Mouse (Mus musculus) forebrain, embryonic 14.5 days (tissue): ENCODE results near the gene Ankrd31. TPM values are rescaled to one million over a fixed set of nuclear protein-coding genes. Genes with fewer than 3 reads are reported as not detected.

Experiments
- ATAC-seq: fragments of 200-750 bp; cut with Nextera tagmentation; 2 replicates; pipeline ENCODE4 v1.8.0; 2017; ENCODE audit warnings: mild to moderate bottlenecking, moderate library complexity
- DNase-seq: peaks from one replicate; pipeline ENCODE4 v3.0.0-alpha.2; 2015; ENCODE audit warnings: low spot score
- H3K27ac ChIP-seq: fragments of 300-500 bp; sonication (generic); 2 replicates; pipeline ENCODE4 v1.5.1; 2014; ENCODE audit warnings: low read depth, mild to moderate bottlenecking, control low read depth, low read length, moderate library complexity
- H3K27me3 ChIP-seq: fragments of 300-500 bp; sonication (generic); replicated peaks from 2 replicates; pipeline ENCODE4 v1.6.1; 2014; ENCODE audit warnings: low read length, control low read depth, mixed read lengths; ENCODE audit not compliant: control insufficient read depth, insufficient read depth
- H3K36me3 ChIP-seq: fragments of 300-500 bp; sonication (generic); 2 replicates; pipeline ENCODE4 v1.6.1; 2014; ENCODE audit warnings: low read length, control low read depth; ENCODE audit not compliant: control insufficient read depth, insufficient read depth
- H3K4me1 ChIP-seq: fragments of 300-500 bp; sonication (generic); 2 replicates; pipeline ENCODE4 v1.6.1; 2014; ENCODE audit warnings: antibody characterized with exemption, low read length, control low read depth; ENCODE audit not compliant: control insufficient read depth, insufficient read depth
- H3K4me2 ChIP-seq: fragments of 300-500 bp; sonication (generic); 2 replicates; pipeline ENCODE4 v1.6.1; 2014; ENCODE audit warnings: mild to moderate bottlenecking, control low read depth, low read length
- H3K4me3 ChIP-seq: fragments of 300-500 bp; sonication (generic); 2 replicates; pipeline ENCODE4 v1.5.1; 2014; ENCODE audit warnings: low read depth, low read length, control low read depth
- H3K9ac ChIP-seq: fragments of 300-500 bp; sonication (generic); 2 replicates; pipeline ENCODE4 v1.6.1; 2014; ENCODE audit warnings: mild to moderate bottlenecking, low read length, control low read depth, moderate library complexity
- H3K9me3 ChIP-seq: fragments of 300-500 bp; sonication (generic); replicated peaks from 2 replicates; pipeline ENCODE4 v1.6.1; 2016; ENCODE audit warnings: low read length, control low read depth, mixed read lengths; ENCODE audit not compliant: control insufficient read depth
- WGBS: fragments of 180-500 bp; shearing (Covaris S2); extraction: QIAGEN DNeasy Blood & Tissue Kit; methylation state at CpG from one replicate; pipeline ENCODE4 v1.1.7; 2014; 5-methylcytosine and 5-hydroxymethylcytosine counted together
- polyA plus RNA-seq: library from polyadenylated mRNA; unstranded; fragments of >200 nt; fragmentation: Nextera tagmentation; extraction: Ambion mirVana; gene quantifications from 2 replicates; pipeline ENCODE4 v1.2.1, GENCODE M21; 2014

The Ankrd31 gene
- polyA plus RNA-seq, 1 experiment from 2014 or later = not detected

DNA sequence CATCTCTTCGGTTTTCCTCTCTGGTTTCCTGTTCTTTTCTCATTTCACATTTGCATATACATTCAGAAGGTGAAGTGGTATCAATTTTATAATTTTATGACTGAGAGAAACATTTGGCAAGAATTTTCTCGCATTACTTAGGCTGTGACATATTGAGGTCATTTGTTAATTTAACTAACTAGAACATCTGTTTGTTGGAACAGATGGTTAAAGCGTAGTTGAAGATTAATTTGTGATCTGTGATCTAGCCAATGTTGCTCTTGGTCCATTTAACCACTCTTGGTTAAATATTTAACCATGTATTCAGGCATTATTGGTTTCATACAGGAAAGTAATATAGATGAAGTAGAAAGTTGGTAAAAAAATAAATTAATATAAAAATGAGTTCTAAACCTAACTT, 47.2 kb downstream of the Ankrd31 start:
- DNase-seq = no peak

DNA sequence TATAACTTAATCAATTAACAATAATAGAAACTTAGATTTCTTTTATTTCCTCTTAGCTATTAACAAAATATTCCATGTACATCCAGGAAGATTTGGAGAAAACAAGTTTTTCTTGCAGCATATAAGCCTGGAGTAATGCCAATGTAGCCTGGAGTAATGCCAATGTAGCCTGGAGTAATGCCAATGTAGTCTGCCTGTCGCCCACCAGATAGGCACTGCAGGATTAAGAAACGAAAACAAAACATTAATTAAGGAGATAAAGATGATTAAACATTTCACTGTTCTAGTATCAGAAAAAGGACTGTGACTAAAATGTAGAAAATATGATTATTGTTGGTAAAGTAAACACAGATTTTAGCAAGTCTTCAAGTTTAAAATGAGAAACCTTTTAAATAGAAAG, 49.4 kb downstream of the Ankrd31 start:
- no peaks in the 10 kb centered on the region for H3K9me3 ChIP-seq
- no peaks in the 10 kb centered on the region for H3K27me3 ChIP-seq
- ATAC-seq (no peak), DNase-seq (peak; percentile 67)
- H3K4me1 ChIP-seq = 0 out of 2 replicates have a peak, but pooled peaks cover 2% of the 10 kb centered on the region
- H3K4me3 ChIP-seq = no peak overlapping the region
- WGBS = 24% methylated on average over 2 of the region's 2 CpGs
- H3K4me2 ChIP-seq = no peak overlapping the region
- H3K9ac ChIP-seq = no peak overlapping the region
- H3K36me3 ChIP-seq = no peaks in the 10 kb centered on the region
- H3K27ac ChIP-seq = no peak overlapping the region

More for the DNA sequence above, 47.2 kb downstream of the Ankrd31 start:
- 75% methylated on average over 3 of the region's 3 CpGs for WGBS
- 0 out of 2 replicates have a peak, but pooled peaks cover 2% of the 10 kb centered on the region for H3K4me1 ChIP-seq
- no peaks in the 10 kb centered on the region for H3K27me3 ChIP-seq
- no peak overlapping the region for H3K4me2 ChIP-seq
- H3K9ac ChIP-seq = no peak overlapping the region
- no peak for ATAC-seq
- H3K36me3 ChIP-seq = no peaks in the 10 kb centered on the region
- no peak overlapping the region for H3K27ac ChIP-seq
- H3K9me3 ChIP-seq = no peaks in the 10 kb centered on the region
- no peak overlapping the region for H3K4me3 ChIP-seq

DNA sequence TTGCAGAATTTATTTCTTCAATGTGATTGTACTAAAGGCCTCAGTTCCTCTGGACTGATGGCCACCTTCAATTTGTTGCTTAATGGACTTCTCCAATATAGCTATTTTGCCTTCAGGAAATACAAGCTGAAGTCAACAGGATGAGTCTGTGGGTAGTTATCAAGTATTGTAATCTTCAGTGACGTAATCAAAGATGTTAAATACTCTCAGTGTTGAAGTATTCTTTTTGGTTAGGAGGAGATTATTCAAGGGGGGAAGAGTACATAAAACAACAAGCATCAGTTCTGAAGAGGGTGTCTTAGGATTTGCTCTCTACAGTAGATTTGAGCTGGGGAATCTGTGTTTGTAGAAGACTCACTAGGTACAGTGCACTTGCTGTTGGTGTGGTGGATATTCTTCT, 101.7 kb downstream of the Ankrd31 start:
- WGBS = 93% methylated on average over 1 of the region's 1 CpGs
- no peak overlapping the region for H3K9ac ChIP-seq
- no peak for DNase-seq
- H3K4me2 ChIP-seq = no peak overlapping the region
- no peaks in the 10 kb centered on the region for H3K36me3 ChIP-seq
- H3K27ac ChIP-seq = no peak overlapping the region
- no peak for ATAC-seq
- no peak overlapping the region for H3K4me3 ChIP-seq
- H3K9me3 ChIP-seq = no peaks in the 10 kb centered on the region
- H3K4me1 ChIP-seq = no peaks in the 10 kb centered on the region
- H3K27me3 ChIP-seq = no peaks in the 10 kb centered on the region

DNA sequence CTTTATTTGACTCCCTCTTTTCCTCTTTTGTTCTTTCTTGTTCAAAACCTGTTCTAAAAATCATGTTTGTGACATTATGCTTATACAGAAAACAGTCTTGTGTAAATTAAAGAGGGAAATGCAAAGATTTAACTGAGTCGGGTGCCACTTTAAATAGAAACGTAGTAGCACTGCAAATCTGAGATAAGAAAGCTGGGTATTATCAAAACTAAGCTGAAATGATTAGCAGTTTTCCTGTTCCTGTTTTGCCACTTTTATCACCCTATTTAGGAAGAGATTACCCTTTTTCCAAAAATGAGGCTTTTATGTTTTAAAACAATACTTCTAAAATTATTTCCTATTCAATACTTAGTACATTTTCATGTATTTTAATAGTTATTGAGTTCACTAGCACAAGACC, 104.1 kb downstream of the Ankrd31 start:
- Histone ChIP-seq H3K27me3 (no peaks in the 10 kb centered on the region), H3K9ac (no peak overlapping the region), H3K27ac (no peak overlapping the region), H3K4me1 (no peaks in the 10 kb centered on the region), H3K4me2 (no peak overlapping the region), H3K9me3 (no peaks in the 10 kb centered on the region), H3K4me3 (no peak overlapping the region), H3K36me3 (no peaks in the 10 kb centered on the region)
- DNase-seq = no peak
- WGBS = 78% methylated on average over 2 of the region's 2 CpGs
- no peak for ATAC-seq

DNA sequence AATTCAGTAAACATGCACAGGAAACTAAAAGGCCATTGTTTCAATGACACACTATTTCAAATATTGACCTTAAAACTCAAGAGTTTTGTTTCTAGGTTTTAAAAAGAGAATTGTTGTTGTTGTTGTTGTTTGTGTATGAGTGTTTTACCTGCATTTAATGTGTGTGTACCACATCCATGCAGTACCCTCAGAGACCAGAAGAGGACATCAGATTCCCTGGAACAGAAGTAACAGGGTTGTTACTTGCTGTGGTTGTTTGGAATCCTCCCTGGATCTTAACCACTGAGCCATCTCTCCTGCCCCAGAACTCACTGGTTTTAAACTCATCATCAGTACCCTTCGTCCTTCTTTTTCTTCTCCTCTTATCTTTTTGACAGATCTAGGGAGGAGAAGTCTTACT, 105.2 kb downstream of the Ankrd31 start:
- Histone ChIP-seq H3K4me1 (no peaks in the 10 kb centered on the region), H3K4me3 (no peak overlapping the region), H3K9ac (no peak overlapping the region), H3K36me3 (no peaks in the 10 kb centered on the region), H3K9me3 (no peaks in the 10 kb centered on the region), H3K4me2 (no peak overlapping the region), H3K27me3 (no peaks in the 10 kb centered on the region), H3K27ac (no peak overlapping the region)
- 56% methylated on average over 1 of the region's 1 CpGs for WGBS
- DNase-seq (peak; percentile 27), ATAC-seq (no peak)

DNA sequence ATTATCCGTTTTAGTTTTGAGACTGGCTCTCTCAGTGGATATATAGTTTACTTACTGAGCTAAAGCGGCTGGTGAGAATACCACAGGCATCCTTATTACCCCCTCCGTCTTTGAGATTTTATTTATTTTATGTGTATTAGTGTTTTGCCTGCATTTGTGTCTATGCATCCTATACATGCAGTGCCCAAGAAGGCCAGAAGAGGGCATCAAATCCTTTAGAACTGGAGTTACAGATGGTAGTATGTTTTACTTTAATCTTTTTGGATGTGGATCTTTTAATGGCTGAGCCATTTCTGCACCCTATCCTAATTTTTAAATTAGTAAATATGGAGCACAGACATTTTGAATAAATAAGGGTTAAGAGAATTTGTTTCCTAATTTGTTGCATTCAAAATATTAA, 107.1 kb downstream of the Ankrd31 start:
- peak; percentile 44; the same call in 1 of the 2 replicates for ATAC-seq

DNA sequence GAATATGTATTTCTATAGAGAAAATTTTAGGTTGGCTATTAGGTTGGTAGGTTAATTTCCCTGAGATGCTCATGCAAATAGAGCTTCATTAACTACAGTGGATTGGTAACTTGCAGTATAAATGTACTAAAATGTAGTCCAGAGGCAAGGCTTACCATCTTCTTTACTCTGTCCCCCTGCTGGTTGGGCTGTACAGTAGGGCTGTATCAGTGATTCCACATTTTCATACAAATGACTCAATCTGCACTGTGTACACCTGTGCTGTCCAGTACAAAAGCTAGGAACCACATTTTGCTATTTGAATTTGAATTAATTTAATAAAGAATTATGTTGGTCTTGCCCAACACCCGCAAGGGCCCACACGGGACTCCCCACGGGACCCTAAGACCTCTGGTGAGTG, 111.1 kb downstream of the Ankrd31 start:
- no peak for DNase-seq
- H3K4me2 ChIP-seq = no peak overlapping the region
- no peak overlapping the region for H3K4me3 ChIP-seq
- H3K27me3 ChIP-seq = no peaks in the 10 kb centered on the region
- no peak overlapping the region for H3K27ac ChIP-seq
- ATAC-seq = no peak
- WGBS = 98% methylated on average over 3 of the region's 3 CpGs
- no peaks in the 10 kb centered on the region for H3K36me3 ChIP-seq
- H3K9me3 ChIP-seq = no peaks in the 10 kb centered on the region
- H3K9ac ChIP-seq = no peak overlapping the region
- no peaks in the 10 kb centered on the region for H3K4me1 ChIP-seq

More for the DNA sequence above, 107.1 kb downstream of the Ankrd31 start:
- H3K9me3 ChIP-seq = no peaks in the 10 kb centered on the region
- no peaks in the 10 kb centered on the region for H3K4me1 ChIP-seq
- H3K27ac ChIP-seq = no peak overlapping the region
- no peak overlapping the region for H3K4me3 ChIP-seq
- no peaks in the 10 kb centered on the region for H3K27me3 ChIP-seq
- no peak overlapping the region for H3K9ac ChIP-seq
- no peaks in the 10 kb centered on the region for H3K36me3 ChIP-seq
- DNase-seq = peak; percentile 85
- no peak overlapping the region for H3K4me2 ChIP-seq
- 29% methylated on average over 3 of the region's 3 CpGs for WGBS

DNA sequence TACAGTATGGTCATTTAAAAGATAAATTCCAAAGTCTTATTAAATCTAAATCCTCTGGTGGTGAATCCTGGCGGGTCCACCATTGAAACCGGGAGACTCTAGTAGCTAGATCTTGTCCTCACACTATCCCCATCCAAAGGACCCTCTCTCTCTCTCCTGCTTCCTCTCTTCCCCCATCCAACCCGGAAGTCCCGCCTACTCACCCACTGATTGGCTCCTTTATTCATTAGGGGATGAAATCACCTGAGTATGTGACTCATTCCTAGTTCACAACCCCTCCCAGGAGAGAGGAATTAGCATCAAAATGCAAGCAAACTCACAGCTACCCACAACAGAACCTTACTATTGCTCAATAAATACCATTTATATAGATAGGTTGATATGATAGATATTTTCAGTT, 122.7 kb downstream of the Ankrd31 start:
- Histone ChIP-seq H3K27me3 (no peaks in the 10 kb centered on the region), H3K27ac (no peak overlapping the region), H3K4me2 (no peak overlapping the region), H3K9me3 (no peaks in the 10 kb centered on the region), H3K4me3 (no peak overlapping the region), H3K36me3 (no peaks in the 10 kb centered on the region), H3K4me1 (no peaks in the 10 kb centered on the region), H3K9ac (no peak overlapping the region)
- 87% methylated on average over 4 of the region's 4 CpGs for WGBS
- DNase-seq = no peak
- ATAC-seq = no peak

DNA sequence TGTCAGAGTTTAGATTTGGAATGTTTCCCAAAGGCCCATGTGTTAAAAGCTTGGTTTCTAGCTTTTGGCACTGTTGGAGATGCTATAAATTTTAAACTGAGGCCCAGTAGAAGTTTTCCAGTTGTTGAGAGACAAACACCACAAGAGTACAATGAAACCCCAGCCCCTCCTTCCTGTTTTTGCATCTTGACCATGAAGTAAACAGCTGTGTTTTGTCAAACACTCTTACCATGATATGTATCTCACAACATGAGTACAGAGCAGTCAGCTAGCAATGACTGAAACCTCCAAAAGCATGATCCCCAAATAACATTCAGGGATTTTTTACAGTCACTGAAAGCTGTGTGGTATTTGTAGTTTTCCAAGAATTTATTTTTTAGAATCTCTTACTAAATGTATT, 126.0 kb downstream of the Ankrd31 start:
- Histone ChIP-seq H3K36me3 (no peaks in the 10 kb centered on the region), H3K4me2 (no peak overlapping the region), H3K4me1 (no peaks in the 10 kb centered on the region), H3K4me3 (no peak overlapping the region), H3K27me3 (no peaks in the 10 kb centered on the region), H3K9ac (no peak overlapping the region), H3K27ac (no peak overlapping the region), H3K9me3 (no peaks in the 10 kb centered on the region)
- DNase-seq = no peak
- ATAC-seq = no peak
